Comparison of ENCODE assay signal across 7 mouse cellular contexts in genomic region chr5:23851160-23851555, GRCm38 (mm10). TPM values are rescaled to one million over a fixed set of nuclear protein-coding genes. Genes with fewer than 3 reads are reported as not detected.
A peak's percentile ranks its signal among the peaks of the same experiment; 100 is the strongest.
DNase-seq lines count a peak whose midpoint lies in the region; ATAC-seq and TF ChIP-seq lines count a peak whose summit lies in the region.
"Not testable (repeated sequence)": the region's sequence is repeated elsewhere in the genome, so short reads cannot be mapped to it uniquely, and the experiment has no call there.

No protein-coding gene starts in this region.

- TF ChIP-seq CTCF in olfactory bulb, adult 2 months (IDR thresholded peaks at IDR 0.05; ENCODE audit: insufficient read depth, low read depth, low read length), result not testable (repeated sequence)

- WGBS in embryonic facial prominence, embryonic 13.5 days, result 7% methylated on average over 4 of the region's 4 CpGs
- WGBS in heart, embryonic 10.5 days, result 20% methylated on average over 4 of the region's 4 CpGs
- 8% methylated on average over 4 of the region's 4 CpGs for WGBS in limb, embryonic 13.5 days
- WGBS in olfactory bulb, adult 2 months, result 4% methylated on average over 4 of the region's 4 CpGs

- not testable (repeated sequence) for H3K4me1 ChIP-seq in embryonic facial prominence, embryonic 13.5 days; heart, embryonic 10.5 days; limb, embryonic 13.5 days; olfactory bulb, adult 2 months (ENCODE audit: control insufficient read depth, insufficient read depth, low read length)
- H3K4me1 ChIP-seq in megakaryocyte, embryonic 14.5 days, result peaks cover 11% of the 10 kb centered on the region; the same call in 1 of the 2 replicates

- H3K27ac ChIP-seq in embryonic facial prominence, embryonic 13.5 days, result peak overlapping the region; percentile 73; the same call in 1 of the 2 replicates
- peak overlapping the region; percentile 91 for H3K27ac ChIP-seq in heart, embryonic 10.5 days
- H3K27ac ChIP-seq in limb, embryonic 13.5 days, result 0 out of 2 replicates have a peak overlapping the region, but pooled peaks have one; percentile 10
- peak overlapping the region; percentile 72 for H3K27ac ChIP-seq in olfactory bulb, adult 2 months (ENCODE audit: insufficient read depth, low read depth, low read length)

- peak overlapping the region; percentile 86 for H3K4me3 ChIP-seq in embryonic facial prominence, embryonic 13.5 days
- peak overlapping the region; percentile 84 for H3K4me3 ChIP-seq in heart, embryonic 10.5 days
- peak overlapping the region; percentile 86 for H3K4me3 ChIP-seq in limb, embryonic 13.5 days
- peak overlapping the region; percentile 93 for H3K4me3 ChIP-seq in megakaryocyte, embryonic 14.5 days (replicated peaks)
- peak overlapping the region; percentile 95 for H3K4me3 ChIP-seq in olfactory bulb, adult 2 months (ENCODE audit: insufficient read depth, low read depth, low read length)

- not testable (repeated sequence) for H3K9me3 ChIP-seq in embryonic facial prominence, embryonic 13.5 days; heart, embryonic 10.5 days; limb, embryonic 13.5 days; megakaryocyte, embryonic 14.5 days

- H3K4me2 ChIP-seq in embryonic facial prominence, embryonic 13.5 days, result peak overlapping the region; percentile 77
- H3K4me2 ChIP-seq in limb, embryonic 13.5 days (replicated peaks), result peak overlapping the region; percentile 85

- DNase-seq in NIH3T3 (ENCODE audit: low read depth), result peak; percentile 27
- not testable (repeated sequence) for DNase-seq in heart, embryonic 10.5 days (ENCODE audit: low spot score)
- peak; percentile 49 for DNase-seq in induced T-regulatory cell, adult 2 months (ENCODE audit: low read depth)

- peaks cover 42% of the 10 kb centered on the region for H3K36me3 ChIP-seq in embryonic facial prominence, embryonic 13.5 days
- H3K36me3 ChIP-seq in heart, embryonic 10.5 days, result peaks cover 42% of the 10 kb centered on the region
- peaks cover 42% of the 10 kb centered on the region for H3K36me3 ChIP-seq in limb, embryonic 13.5 days
- peaks cover 37% of the 10 kb centered on the region for H3K36me3 ChIP-seq in megakaryocyte, embryonic 14.5 days (replicated peaks; ENCODE audit: low read length)

- not testable (repeated sequence) for ATAC-seq in embryonic facial prominence, embryonic 13.5 days (ENCODE audit: insufficient number of reproducible peaks, insufficient read depth, low FRiP score, low TSS enrichment, low read depth); limb, embryonic 13.5 days (ENCODE audit: low FRiP score, low read depth)

- H3K27me3 ChIP-seq in embryonic facial prominence, embryonic 13.5 days; heart, embryonic 10.5 days (ENCODE audit: insufficient read depth, poor library complexity, severe bottlenecking); limb, embryonic 13.5 days; megakaryocyte, embryonic 14.5 days (replicated peaks): not testable (repeated sequence)

- TF ChIP-seq POLR2A in olfactory bulb, adult 2 months (IDR thresholded peaks at IDR 0.05; ENCODE audit: insufficient read depth, low read depth, low read length), result not testable (repeated sequence)

- peak overlapping the region; percentile 88 for H3K9ac ChIP-seq in embryonic facial prominence, embryonic 13.5 days
- H3K9ac ChIP-seq in limb, embryonic 13.5 days, result peak overlapping the region; percentile 89

RNA-seq across cellular contexts. Expression of gene Tomm7, which starts 7.2 kb away (rescaled TPM):
- 111 and 123 TPM in 2 replicates for polyA plus RNA-seq in embryonic facial prominence, embryonic 13.5 days (2015; fragmentation: Nextera tagmentation; extraction: Ambion mirVana)
- 97.3 and 108 TPM in 2 replicates for polyA plus RNA-seq in heart, embryonic 10.5 days (2016; fragmentation: Nextera tagmentation; extraction: Ambion mirVana)
- polyA plus RNA-seq in limb, embryonic 13.5 days (2015; fragmentation: Nextera tagmentation; extraction: Ambion mirVana), result 107 and 108 TPM in 2 replicates
- polyA plus RNA-seq in megakaryocyte, embryonic 14.5 days (2012; ENCODE audit: insufficient read depth, low replicate concordance), result 1.6 and 14.7 TPM in 2 replicates
- polyA plus RNA-seq in olfactory bulb, adult 2 months (2012; ENCODE audit: insufficient read depth, insufficient read length, low replicate concordance, missing spikeins), result not detected in 2 replicates

Comparison
In these comparisons a context has a peak if more than half of its experiments do, and no peak if none do; other contexts are left out.
1. H3K27ac ChIP-seq: peak in every context shown above with its lines; median percentile 91 in heart, embryonic 10.5 days; 73 in embryonic facial prominence, embryonic 13.5 days; 72 in olfactory bulb, adult 2 months; 10 in limb, embryonic 13.5 days.